In genomic region chr9:4486428-4486827, GRCm38 (mm10) we compare ENCODE assay signal across 16 mouse cellular contexts.
"Had no signal": no experiment of that assay in that cellular context is flagged by ENCODE, and none has a peak within 500 bp of the region (broad histone marks: within the 10 kb centered on the region; RNA-seq: fewer than 3 reads in every experiment).

No protein-coding gene starts in this region.

- H3K27me3 ChIP-seq: neural tube, embryonic 13.5 days; neural tube, embryonic 15.5 days; stomach, embryonic 15.5 days had no signal

- H3K27ac ChIP-seq: neural tube, embryonic 13.5 days; neural tube, embryonic 15.5 days; stomach, embryonic 15.5 days; stomach, postnatal 0 days had no signal

- H3K9ac ChIP-seq: neural tube, embryonic 13.5 days; neural tube, embryonic 15.5 days; stomach, embryonic 15.5 days had no signal

- H3K4me2 ChIP-seq: neural tube, embryonic 13.5 days; neural tube, embryonic 15.5 days; stomach, embryonic 15.5 days had no signal

- DNase-seq: retina, postnatal 1 day; right cerebral cortex, adult 18-20 months; right cerebral cortex, postnatal 14 days; right cerebral cortex, postnatal 25 days; right cerebral cortex, postnatal 4 days; spleen, adult 18-20 months; thymus, adult 18-20 months; thymus, adult 2 months; thymus, postnatal 14 days; thymus, postnatal 25 days; thymus, postnatal 36 days; thymus, postnatal 4 days had no signal

- H3K4me3 ChIP-seq: neural tube, embryonic 13.5 days; neural tube, embryonic 15.5 days; stomach, embryonic 15.5 days had no signal

- H3K9me3 ChIP-seq: neural tube, embryonic 13.5 days; stomach, embryonic 15.5 days had no signal

- H3K4me1 ChIP-seq: neural tube, embryonic 13.5 days; neural tube, embryonic 15.5 days; stomach, embryonic 15.5 days had no signal

- H3K36me3 ChIP-seq: neural tube, embryonic 13.5 days; neural tube, embryonic 15.5 days; stomach, embryonic 15.5 days had no signal
